Mouse (Mus musculus) thymus, adult 2 months (tissue): Measurements from ENCODE around the gene Tomt.

Experiments
- CTCF ChIP-seq: fragments of 200-500 bp; IDR thresholded peaks from 2 replicates; pipeline ENCODE4 v1.5.1; 2012; ENCODE audit warnings: mild to moderate bottlenecking, control low read depth, low read length, moderate library complexity, borderline replicate concordance; ENCODE audit not compliant: control insufficient read depth, poor library complexity, insufficient read depth; ENCODE audit errors: extremely low read depth
- POLR2A ChIP-seq: fragments of 200-500 bp; IDR thresholded peaks from 2 replicates; pipeline ENCODE4 v1.6.1; 2012; ENCODE audit warnings: mild to moderate bottlenecking, low read length, control low read depth, moderate library complexity; ENCODE audit not compliant: control insufficient read depth, poor library complexity, insufficient read depth; ENCODE audit errors: extremely low read depth

- no peak for TF ChIP-seq POLR2A
- TF ChIP-seq CTCF, result no peak
These were observed 45.5 kb upstream of the Tomt start for GRCm38 (mm10) chr7:101951648-101952047.
